Mouse (Mus musculus) embryonic facial prominence, embryonic 11.5 days (tissue): Measurements from ENCODE around the gene Mthfd2l. TPM values are rescaled to one million over a fixed set of nuclear protein-coding genes. Genes with fewer than 3 reads are reported as not detected.

ENCODE experiments used
- ATAC-seq: fragments of 200-750 bp; cut with Nextera tagmentation; replicated peaks from 2 replicates; pipeline ENCODE4 v1.8.0; 2017; ENCODE audit warnings: low read depth; ENCODE audit not compliant: insufficient number of reproducible peaks, low FRiP score, low TSS enrichment
- DNase-seq: peaks from one replicate; pipeline ENCODE4 v3.0.0-alpha.2; 2015; ENCODE audit warnings: low spot score
- H3K27ac ChIP-seq: fragments of 300-500 bp; sonication (generic); replicated peaks from 2 replicates; pipeline ENCODE4 v1.5.1; 2014; ENCODE audit warnings: mild to moderate bottlenecking, low read depth, low read length, control low read depth
- H3K27me3 ChIP-seq: fragments of 300-500 bp; sonication (generic); 2 replicates; pipeline ENCODE4 v1.6.1; 2014; ENCODE audit warnings: mild to moderate bottlenecking, low read length, moderate library complexity, mixed read lengths; ENCODE audit not compliant: control insufficient read depth, insufficient read depth
- H3K36me3 ChIP-seq: fragments of 300-500 bp; sonication (generic); replicated peaks from 2 replicates; pipeline ENCODE4 v1.6.1; 2014; ENCODE audit warnings: low read depth, mild to moderate bottlenecking, low read length, moderate library complexity, mixed read lengths; ENCODE audit not compliant: control insufficient read depth, insufficient read depth
- H3K4me1 ChIP-seq: fragments of 300-500 bp; sonication (generic); 2 replicates; pipeline ENCODE4 v1.6.1; 2014; ENCODE audit warnings: low read length, mixed read lengths; ENCODE audit not compliant: control insufficient read depth, insufficient read depth
- H3K4me2 ChIP-seq: fragments of 300-500 bp; sonication (generic); 2 replicates; pipeline ENCODE4 v1.6.1; 2014; ENCODE audit warnings: low read depth, mild to moderate bottlenecking, control low read depth, low read length, moderate library complexity
- H3K4me3 ChIP-seq: fragments of 300-500 bp; sonication (generic); 2 replicates; pipeline ENCODE4 v1.5.1; 2014; ENCODE audit warnings: low read depth, low read length, control low read depth
- H3K9ac ChIP-seq: fragments of 300-500 bp; sonication (generic); replicated peaks from 2 replicates; pipeline ENCODE4 v1.6.1; 2014; ENCODE audit warnings: mild to moderate bottlenecking, control low read depth, low read length
- H3K9me3 ChIP-seq: fragments of 300-500 bp; sonication (generic); replicated peaks from 2 replicates; pipeline ENCODE4 v1.6.1; 2016; ENCODE audit warnings: mild to moderate bottlenecking, low read length, inconsistent platforms, mixed read lengths; ENCODE audit not compliant: control insufficient read depth
- WGBS: fragments of 180-500 bp; shearing (Covaris S2); extraction: QIAGEN DNeasy Blood & Tissue Kit; methylation state at CpG from one replicate; pipeline ENCODE4 v1.1.7; 2014; 5-methylcytosine and 5-hydroxymethylcytosine counted together
- polyA plus RNA-seq: library from polyadenylated mRNA; unstranded; fragments of >200 nt; fragmentation: Nextera tagmentation; extraction: Ambion mirVana; gene quantifications from 2 replicates; pipeline ENCODE4 v1.2.1, GENCODE M21; 2014

Gene Mthfd2l
- polyA plus RNA-seq, 1 experiment from 2014 or later, result 102 TPM

- Histone ChIP-seq H3K9ac (no peak overlapping the region), H3K4me3 (no peak overlapping the region), H3K9me3 (no peaks in the 10 kb centered on the region), H3K27me3 (no peaks in the 10 kb centered on the region), H3K27ac (no peak overlapping the region), H3K4me1 (no peaks in the 10 kb centered on the region), H3K4me2 (no peak overlapping the region), H3K36me3 (no peaks in the 10 kb centered on the region)
- ATAC-seq, result no peak
- no peak for DNase-seq
- 88% methylated on average over 4 of the region's 4 CpGs for WGBS
Observed at GRCm38 (mm10) chr5:91036628-91037027, 105.7 kb downstream of the Mthfd2l start.

- Histone ChIP-seq H3K4me1 (no peaks in the 10 kb centered on the region), H3K36me3 (no peaks in the 10 kb centered on the region), H3K27me3 (no peaks in the 10 kb centered on the region), H3K9ac (no peak overlapping the region), H3K4me2 (no peak overlapping the region), H3K4me3 (no peak overlapping the region), H3K9me3 (no peaks in the 10 kb centered on the region), H3K27ac (no peak overlapping the region)
- no peak for DNase-seq
- no peak for ATAC-seq
- WGBS, result 67% methylated on average over 2 of the region's 2 CpGs
Observed at GRCm38 (mm10) chr5:91037756-91038155, 106.8 kb downstream of the Mthfd2l start.

GRCm38 (mm10) chr5:91038547-91038946 lies 107.6 kb downstream of the Mthfd2l start:
- Histone ChIP-seq H3K9me3 (no peaks in the 10 kb centered on the region), H3K9ac (no peak overlapping the region), H3K4me2 (no peak overlapping the region), H3K4me3 (no peak overlapping the region), H3K4me1 (no peaks in the 10 kb centered on the region), H3K36me3 (no peaks in the 10 kb centered on the region), H3K27me3 (no peaks in the 10 kb centered on the region), H3K27ac (no peak overlapping the region)
- ATAC-seq (no peak), DNase-seq (peak; percentile 38)
- WGBS, result 24% methylated on average over 2 of the region's 2 CpGs

GRCm38 (mm10) chr5:91038963-91039362 lies 108.0 kb downstream of the Mthfd2l start:
- no peaks in the 10 kb centered on the region for H3K27me3 ChIP-seq
- H3K4me2 ChIP-seq, result no peak overlapping the region
- no peaks in the 10 kb centered on the region for H3K4me1 ChIP-seq
- 63% methylated on average over 2 of the region's 2 CpGs for WGBS
- no peak for ATAC-seq
- H3K9ac ChIP-seq, result no peak overlapping the region
- no peak for DNase-seq
- H3K4me3 ChIP-seq, result no peak overlapping the region
- no peaks in the 10 kb centered on the region for H3K9me3 ChIP-seq
- no peaks in the 10 kb centered on the region for H3K36me3 ChIP-seq
- H3K27ac ChIP-seq, result no peak overlapping the region

GRCm38 (mm10) chr5:91047987-91048386 lies 117.1 kb downstream of the Mthfd2l start:
- Histone ChIP-seq H3K36me3 (no peaks in the 10 kb centered on the region), H3K4me3 (no peak overlapping the region), H3K4me1 (no peaks in the 10 kb centered on the region), H3K4me2 (no peak overlapping the region), H3K9me3 (no peaks in the 10 kb centered on the region), H3K9ac (no peak overlapping the region), H3K27ac (no peak overlapping the region), H3K27me3 (no peaks in the 10 kb centered on the region)
- DNase-seq (no peak), ATAC-seq (no peak)
- 81% methylated on average over 6 of the region's 6 CpGs for WGBS

- Histone ChIP-seq H3K9ac (no peak overlapping the region), H3K27me3 (no peaks in the 10 kb centered on the region), H3K4me1 (no peaks in the 10 kb centered on the region), H3K4me3 (no peak overlapping the region), H3K36me3 (no peaks in the 10 kb centered on the region), H3K4me2 (no peak overlapping the region), H3K9me3 (no peaks in the 10 kb centered on the region), H3K27ac (no peak overlapping the region)
- WGBS, result 86% methylated on average over 8 of the region's 8 CpGs
- ATAC-seq (no peak), DNase-seq (no peak)
Observed at GRCm38 (mm10) chr5:91048397-91048796, 117.5 kb downstream of the Mthfd2l start.

Other genes starting within 250 kb of the Mthfd2l start
- 1.2 and 1.8 TPM in 2 replicates for gene Cxcl5, start 171.8 kb upstream of the Mthfd2l start, polyA plus RNA-seq
- 21.7 and 24.0 TPM in 2 replicates for gene Ppbp, start 162.6 kb upstream of the Mthfd2l start, polyA plus RNA-seq
- 74.0 and 80.0 TPM in 2 replicates for gene Pf4, start 158.7 kb upstream of the Mthfd2l start, polyA plus RNA-seq
- gene Cxcl3, start 145.0 kb upstream of the Mthfd2l start, polyA plus RNA-seq, result 0.28 and 0.35 TPM in 2 replicates
- 0.22 TPM in 1 of 2 replicates, not detected in the other for gene Cxcl15, start 136.6 kb upstream of the Mthfd2l start, polyA plus RNA-seq
- 0.60 and 0.79 TPM in 2 replicates for gene Cxcl1, start 39.9 kb upstream of the Mthfd2l start, polyA plus RNA-seq
- gene Cxcl2, start 27.2 kb upstream of the Mthfd2l start, polyA plus RNA-seq, result not detected in 2 replicates
- 0.31 TPM in 1 of 2 replicates, not detected in the other for gene Epgn, start 96.3 kb downstream of the Mthfd2l start, polyA plus RNA-seq
- gene Ereg, start 143.5 kb downstream of the Mthfd2l start, polyA plus RNA-seq, result 0.08 TPM in 1 of 2 replicates, not detected in the other
- gene Areg, start 208.5 kb downstream of the Mthfd2l start, polyA plus RNA-seq, result not detected in 2 replicates